Mouse (Mus musculus): ENCODE measurements at regions not wholly inside any gene's neighbourhood (a gene's known extent, or its start where the extent isn't known, plus 50 kb on each side); places are given as distances from the start of the nearest gene placed in this dataset.

DNA sequence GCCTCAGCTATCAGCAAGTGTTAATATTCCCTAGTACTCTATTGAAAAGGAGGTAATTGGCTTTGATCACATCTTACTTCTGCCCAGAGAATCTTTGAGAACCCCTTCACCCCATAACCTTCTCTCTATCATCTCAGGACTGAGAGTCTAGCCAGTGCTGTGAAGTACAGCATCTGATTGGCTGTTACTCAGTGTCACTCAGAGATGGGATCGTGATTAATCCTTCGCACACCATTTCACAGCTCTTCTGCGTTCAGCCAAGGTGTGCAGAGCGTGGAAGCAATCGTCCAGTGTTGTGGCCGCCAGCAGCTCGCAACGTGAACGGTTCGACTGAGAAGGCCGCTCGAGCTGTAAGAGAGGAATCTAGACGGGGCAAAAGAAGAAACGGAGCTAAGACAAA is 87.9 kb upstream of the Ubl3 start:
- TF ChIP-seq CTCF (conservative IDR thresholded peaks at IDR 0.05; ENCODE audit: low read length) (no peak), POU5F1 (IDR thresholded peaks at IDR 0.05; ENCODE audit: borderline replicate concordance, low read length) (no peak), NANOG (IDR thresholded peaks at IDR 0.05; ENCODE audit: borderline replicate concordance, low read length) (no peak)

All from E14TG2a.4 (cell line).